Mouse (Mus musculus) thymus, adult 18-20 months (tissue): ENCODE data around the gene Syt3.

Source experiments
- DNase-seq, 2 experiments: peaks; one replicate each; pipeline ENCODE4 v3.0.0; 2022; ENCODE audit warnings: mixed read lengths in 2 of 2

Syt3 gene

GRCm38 (mm10) chr7:44413307-44413706 is 29.4 kb downstream of the Syt3 start:
- DNase-seq = no peak

GRCm38 (mm10) chr7:44427666-44428065 is 43.8 kb downstream of the Syt3 start:
- DNase-seq = no peak

- no peak for DNase-seq
Observed at GRCm38 (mm10) chr7:44428171-44428950, 44.5 kb downstream of the Syt3 start.

GRCm38 (mm10) chr7:44428968-44429521 is 45.1 kb downstream of the Syt3 start, which contains the start of gene Lrrc4b:
Gene Lrrc4b (plus strand): TSS chr7:44429018.
- DNase-seq = no peak

GRCm38 (mm10) chr7:44429534-44430488 is 45.9 kb downstream of the Syt3 start:
- DNase-seq = no peak

- DNase-seq = no peak
Observed at GRCm38 (mm10) chr7:44432550-44432949, 48.6 kb downstream of the Syt3 start.

- no peak for DNase-seq
Observed at GRCm38 (mm10) chr7:44433371-44433770, 49.5 kb downstream of the Syt3 start.

GRCm38 (mm10) chr7:44434089-44434488 is 50.2 kb downstream of the Syt3 start:
- DNase-seq = no peak

GRCm38 (mm10) chr7:44435796-44436195 is 51.9 kb downstream of the Syt3 start:
- DNase-seq = no peak

- no peak for DNase-seq
Observed at GRCm38 (mm10) chr7:44436267-44436666, 52.4 kb downstream of the Syt3 start.

- no peak for DNase-seq
Observed at GRCm38 (mm10) chr7:44437188-44437587, 53.3 kb downstream of the Syt3 start.

- no peak for DNase-seq
Observed at GRCm38 (mm10) chr7:44437933-44438332, 54.0 kb downstream of the Syt3 start.

GRCm38 (mm10) chr7:44439696-44440095 is 55.8 kb downstream of the Syt3 start:
- DNase-seq = no peak

GRCm38 (mm10) chr7:44440479-44440878 is 56.6 kb downstream of the Syt3 start:
- DNase-seq = no peak

- DNase-seq = no peak
Observed at GRCm38 (mm10) chr7:44441180-44441579, 57.3 kb downstream of the Syt3 start.

- DNase-seq = no peak
Observed at GRCm38 (mm10) chr7:44441648-44442109, 57.8 kb downstream of the Syt3 start.

GRCm38 (mm10) chr7:44442407-44442821 is 58.5 kb downstream of the Syt3 start:
- no peak for DNase-seq

- DNase-seq = no peak
Observed at GRCm38 (mm10) chr7:44443268-44444173, 59.6 kb downstream of the Syt3 start.

GRCm38 (mm10) chr7:44444886-44445527 is 61.1 kb downstream of the Syt3 start:
- no peak for DNase-seq

GRCm38 (mm10) chr7:44445528-44445923 is 61.6 kb downstream of the Syt3 start:
- DNase-seq = no peak

- no peak for DNase-seq
Observed at GRCm38 (mm10) chr7:44446070-44446855, 62.4 kb downstream of the Syt3 start.
